10 mouse cellular contexts compared by ENCODE assay signal in genomic region chr2:101932169-101932936, GRCm38 (mm10). TPM values are rescaled to one million over a fixed set of nuclear protein-coding genes. Genes with fewer than 3 reads are reported as not detected.
DNase-seq lines count a peak whose midpoint lies in the region; ATAC-seq lines count a peak whose summit lies in the region.
"Had no signal": no experiment of that assay in that cellular context is flagged by ENCODE, and none has a peak within 500 bp of the region (broad histone marks: within the 10 kb centered on the region; RNA-seq: fewer than 3 reads in every experiment).

No protein-coding gene starts in this region.

- H3K4me3 ChIP-seq in hindbrain, embryonic 14.5 days (replicated peaks; ENCODE audit: low read length) = no peak overlapping the region
- H3K4me3 ChIP-seq in neural tube, embryonic 13.5 days = no peak overlapping the region
- H3K4me3 ChIP-seq: limb, embryonic 13.5 days; megakaryocyte, embryonic 14.5 days had no signal

- no peaks in the 10 kb centered on the region for H3K27me3 ChIP-seq in hindbrain, embryonic 14.5 days (ENCODE audit: control insufficient read depth, insufficient read depth, low read length)
- no peaks in the 10 kb centered on the region for H3K27me3 ChIP-seq in neural tube, embryonic 13.5 days
- H3K27me3 ChIP-seq: limb, embryonic 13.5 days had no signal

- ATAC-seq in hindbrain, embryonic 14.5 days (ENCODE audit: low FRiP score) = peak; percentile 82
- peak; percentile 82 for ATAC-seq in neural tube, embryonic 13.5 days (ENCODE audit: low read depth)
- ATAC-seq in activated CD4-positive, CD25-positive, alpha-beta regulatory T cell, adult 4 months = no peak
- no peak for ATAC-seq in megakaryocyte-erythroid progenitor cell, adult 5-6 weeks (replicated peaks; ENCODE audit: low FRiP score, low TSS enrichment, poor library complexity, severe bottlenecking)

- no peak overlapping the region for H3K4me2 ChIP-seq in hindbrain, embryonic 14.5 days (replicated peaks)
- H3K4me2 ChIP-seq in neural tube, embryonic 13.5 days = no peak overlapping the region
- H3K4me2 ChIP-seq: limb, embryonic 13.5 days had no signal

- H3K36me3 ChIP-seq in hindbrain, embryonic 14.5 days (replicated peaks; ENCODE audit: control insufficient read depth, insufficient read depth) = no peaks in the 10 kb centered on the region
- no peaks in the 10 kb centered on the region for H3K36me3 ChIP-seq in neural tube, embryonic 13.5 days
- H3K36me3 ChIP-seq: limb, embryonic 13.5 days had no signal

- H3K27ac ChIP-seq in hindbrain, embryonic 14.5 days = peak overlapping the region; percentile 68
- peak overlapping the region; percentile 70 for H3K27ac ChIP-seq in neural tube, embryonic 13.5 days (replicated peaks)
- H3K27ac ChIP-seq: limb, embryonic 13.5 days had no signal

- 38% methylated on average over 14 of the region's 14 CpGs for WGBS in hindbrain, embryonic 14.5 days
- 56% methylated on average over 14 of the region's 14 CpGs for WGBS in neural tube, embryonic 13.5 days

- no peaks in the 10 kb centered on the region for H3K9me3 ChIP-seq in hindbrain, embryonic 14.5 days (ENCODE audit: control insufficient read depth, low read length)
- peaks cover 3% of the 10 kb centered on the region; the same call in 1 of the 2 replicates for H3K9me3 ChIP-seq in neural tube, embryonic 13.5 days
- H3K9me3 ChIP-seq: limb, embryonic 13.5 days; megakaryocyte, embryonic 14.5 days had no signal

- DNase-seq in kidney, adult 18-20 months = peak; percentile 12
- DNase-seq in kidney, postnatal 4 days = no peak
- DNase-seq in cerebellum, adult 9-10 months = peak; percentile 65
- DNase-seq in hindbrain, embryonic 14.5 days (ENCODE audit: low spot score) = peak; percentile 43
- DNase-seq: right cerebral cortex, postnatal 4 days had no signal

- H3K9ac ChIP-seq in hindbrain, embryonic 14.5 days = no peak overlapping the region
- no peak overlapping the region for H3K9ac ChIP-seq in neural tube, embryonic 13.5 days
- H3K9ac ChIP-seq: limb, embryonic 13.5 days had no signal

- H3K4me1 ChIP-seq in hindbrain, embryonic 14.5 days (replicated peaks; ENCODE audit: control insufficient read depth, insufficient read depth, low read length) = peaks cover 16% of the 10 kb centered on the region
- H3K4me1 ChIP-seq in neural tube, embryonic 13.5 days (replicated peaks) = peaks cover 16% of the 10 kb centered on the region
- H3K4me1 ChIP-seq: limb, embryonic 13.5 days; megakaryocyte, embryonic 14.5 days had no signal

RNA-seq across cellular contexts. Expression of gene Commd9, which starts 46.3 kb away (rescaled TPM):
- polyA plus RNA-seq in hindbrain, embryonic 14.5 days (2014; fragmentation: Nextera tagmentation; extraction: Ambion mirVana) = 99.1 TPM in 2 replicates
- 96.4 and 99.8 TPM in 2 replicates for polyA plus RNA-seq in neural tube, embryonic 13.5 days (2015; fragmentation: Nextera tagmentation; extraction: Ambion mirVana)
- polyA plus RNA-seq in activated CD4-positive, CD25-positive, alpha-beta regulatory T cell, adult 4 months (2017; shearing (Covaris generic)) = 10 to 100 TPM; 20.6 to 20.8 TPM
- total RNA-seq in megakaryocyte-erythroid progenitor cell, adult 5-6 weeks (2014; fragmentation: Nextera tagmentation) = 16.2 and 20.5 TPM in 2 replicates
- 16.0 and 34.9 TPM in 2 replicates for total RNA-seq in megakaryocyte-erythroid progenitor cell, adult 5-6 weeks (2017)

RNA-seq across cellular contexts. Expression of gene Prr5l, which starts 49.5 kb away (rescaled TPM):
- 4.4 and 6.0 TPM in 2 replicates for polyA plus RNA-seq in hindbrain, embryonic 14.5 days (2014; fragmentation: Nextera tagmentation; extraction: Ambion mirVana)
- 5.6 and 6.6 TPM in 2 replicates for polyA plus RNA-seq in neural tube, embryonic 13.5 days (2015; fragmentation: Nextera tagmentation; extraction: Ambion mirVana)
- polyA plus RNA-seq in activated CD4-positive, CD25-positive, alpha-beta regulatory T cell, adult 4 months (2017; shearing (Covaris generic)) = 1 to 10 TPM in 1 of 2 experiments, under 1 TPM in 1; 0.78 to 1.2 TPM
- total RNA-seq in megakaryocyte-erythroid progenitor cell, adult 5-6 weeks (2014; fragmentation: Nextera tagmentation) = 2.2 and 8.0 TPM in 2 replicates
- 0.47 TPM in 1 of 2 replicates, not detected in the other for total RNA-seq in megakaryocyte-erythroid progenitor cell, adult 5-6 weeks (2017)

Comparison
In these comparisons a context has a peak if more than half of its experiments do, and no peak if none do; other contexts are left out.
1. DNase-seq: peak in kidney, adult 18-20 months (single experiment), cerebellum, adult 9-10 months (single experiment) and hindbrain, embryonic 14.5 days (single experiment); none in kidney, postnatal 4 days (0 of 2).
2. ATAC-seq: peak in hindbrain, embryonic 14.5 days (single experiment) and neural tube, embryonic 13.5 days (single experiment); none in activated CD4-positive, CD25-positive, alpha-beta regulatory T cell, adult 4 months (single experiment) and megakaryocyte-erythroid progenitor cell, adult 5-6 weeks (single experiment).